Mouse (Mus musculus) MEL (cell line): ENCODE data around the gene Auts2. TPM values are rescaled to one million over a fixed set of nuclear protein-coding genes. Genes with fewer than 3 reads are reported as not detected.

Source experiments
- DNase-seq: peaks from one replicate; pipeline ENCODE4 v3.0.0; 2011; ENCODE audit warnings: low read depth, low spot score
- H3K27ac ChIP-seq: 2 replicates; pipeline ENCODE4 v1.5.1; 2012; ENCODE audit warnings: low read depth, mild to moderate bottlenecking, control low read depth, low read length, moderate library complexity; ENCODE audit not compliant: control insufficient read depth
- H3K27me3 ChIP-seq, 2 experiments: fragments of 150-350 bp in 1 of 2; sonication (generic) in 1 of 2; 2 replicates each; pipeline ENCODE4 v1.6.1; 2012; ENCODE audit warnings: low read length in 2 of 2, mild to moderate bottlenecking in 2 of 2, improper control_type of control experiment in 1 of 2, moderate library complexity in 1 of 2; ENCODE audit not compliant: insufficient read depth in 2 of 2, control insufficient read depth in 1 of 2
- H3K36me3 ChIP-seq, 2 experiments: 2 replicates each; pipeline ENCODE4 v1.6.1; 2012 to 2014; ENCODE audit warnings: low read length in 2 of 2, improper control_type of control experiment in 1 of 2, inconsistent platforms in 1 of 2, mild to moderate bottlenecking in 1 of 2; ENCODE audit not compliant: insufficient read depth in 2 of 2, control insufficient read depth in 1 of 2
- H3K4me1 ChIP-seq, 2 experiments: fragments of 150-350 bp in 1 of 2; sonication (generic) in 1 of 2; 2 replicates each; pipeline ENCODE4 v1.6.1; 2012; ENCODE audit warnings: low read length in 2 of 2, improper control_type of control experiment in 1 of 2, mild to moderate bottlenecking in 1 of 2; ENCODE audit not compliant: insufficient read depth in 2 of 2, control insufficient read depth in 1 of 2
- H3K4me3 ChIP-seq, 2 experiments: fragments of 150-350 bp in 1 of 2; sonication (generic) in 1 of 2; 2 replicates each; pipeline ENCODE4 v1.5.1; 2012; ENCODE audit warnings: low read depth in 2 of 2, low read length in 2 of 2, mild to moderate bottlenecking in 2 of 2, moderate library complexity in 2 of 2, control low read depth in 1 of 2, improper control_type of control experiment in 1 of 2; ENCODE audit not compliant: control insufficient read depth in 1 of 2, insufficient read depth in 1 of 2
- H3K79me2 ChIP-seq: 2 replicates; pipeline ENCODE4 v1.6.1; 2012; ENCODE audit warnings: mild to moderate bottlenecking, low read length, moderate library complexity; ENCODE audit not compliant: control insufficient read depth, poor library complexity, insufficient read depth
- H3K9ac ChIP-seq: 2 replicates; pipeline ENCODE4 v1.6.1; 2012; ENCODE audit warnings: low read depth, mild to moderate bottlenecking, control low read depth, low read length, moderate library complexity; ENCODE audit not compliant: control insufficient read depth, poor library complexity, severe bottlenecking
- H3K9me3 ChIP-seq: fragments of 150-350 bp; sonication (generic); replicated peaks from 2 replicates; pipeline ENCODE4 v1.6.1; 2012; ENCODE audit warnings: mild to moderate bottlenecking, low read length, improper control_type of control experiment, moderate library complexity; ENCODE audit not compliant: insufficient read depth
- BHLHE40 ChIP-seq: IDR thresholded peaks from 2 replicates; pipeline ENCODE4 v1.6.1; 2012; ENCODE audit warnings: low read depth, mild to moderate bottlenecking, inconsistent platforms, low read length, improper control_type of control experiment, borderline replicate concordance
- CHD1 ChIP-seq: IDR thresholded peaks from 2 replicates; pipeline ENCODE4 v1.6.1; 2012; ENCODE audit warnings: low read depth, mild to moderate bottlenecking, inconsistent platforms, low read length, improper control_type of control experiment
- CHD2 ChIP-seq: IDR thresholded peaks from 2 replicates; pipeline ENCODE4 v1.6.1; 2011; ENCODE audit warnings: low read length, improper control_type of control experiment
- CTCF ChIP-seq, 3 experiments: IDR thresholded peaks in 2 of 3; conservative IDR thresholded peaks in 1 of 3; 2 replicates each; pipeline ENCODE4 v1.5.1; 2011 to 2012; ENCODE audit warnings: low read length in 3 of 3, low read depth in 2 of 3, mild to moderate bottlenecking in 2 of 3, improper control_type of control experiment in 1 of 3, inconsistent platforms in 1 of 3, mixed read lengths in 1 of 3, moderate library complexity in 1 of 3; ENCODE audit not compliant: control insufficient read depth in 1 of 3, insufficient read depth in 1 of 3, poor library complexity in 1 of 3, severe bottlenecking in 1 of 3
- E2F4 ChIP-seq: IDR thresholded peaks from 2 replicates; pipeline ENCODE4 v1.6.1; 2011; ENCODE audit warnings: low read depth, low read length, improper control_type of control experiment, borderline replicate concordance
- ELF1 ChIP-seq: IDR thresholded peaks from 2 replicates; pipeline ENCODE4 v1.6.1; 2014; ENCODE audit warnings: low read depth, mild to moderate bottlenecking, inconsistent platforms, low read length, improper control_type of control experiment, moderate library complexity
- EP300 ChIP-seq, 2 experiments: IDR thresholded peaks; 2 replicates each; pipeline ENCODE4 v1.6.1; 2011; ENCODE audit warnings: improper control_type of control experiment in 2 of 2, low read length in 2 of 2, low read depth in 1 of 2, mild to moderate bottlenecking in 1 of 2
- GABPA ChIP-seq: IDR thresholded peaks from 2 replicates; pipeline ENCODE4 v1.6.1; 2012; ENCODE audit warnings: low read depth, mild to moderate bottlenecking, inconsistent platforms, low read length, improper control_type of control experiment, moderate library complexity
- HCFC1 ChIP-seq: IDR thresholded peaks from 2 replicates; pipeline ENCODE4 v1.6.1; 2012; ENCODE audit warnings: low read depth, mild to moderate bottlenecking, inconsistent platforms, low read length, improper control_type of control experiment, moderate library complexity
- KAT2A ChIP-seq: conservative IDR thresholded peaks from 2 replicates; pipeline ENCODE4 v1.6.1; 2012; ENCODE audit warnings: low read depth, low read length, improper control_type of control experiment, inconsistent platforms
- MAFK ChIP-seq: IDR thresholded peaks from 2 replicates; pipeline ENCODE4 v1.6.1; 2011; ENCODE audit warnings: low read depth, mild to moderate bottlenecking, low read length, improper control_type of control experiment, borderline replicate concordance
- MAX ChIP-seq: IDR thresholded peaks from 2 replicates; pipeline ENCODE4 v1.6.1; 2011; ENCODE audit warnings: low read length, improper control_type of control experiment
- MAZ ChIP-seq: IDR thresholded peaks from 2 replicates; pipeline ENCODE4 v1.6.1; 2012; ENCODE audit warnings: low read depth, mild to moderate bottlenecking, inconsistent platforms, low read length, improper control_type of control experiment
- MXI1 ChIP-seq: IDR thresholded peaks from 2 replicates; pipeline ENCODE4 v1.6.1; 2011; ENCODE audit warnings: mild to moderate bottlenecking, low read depth, low read length, improper control_type of control experiment
- POLR2AphosphoS2 ChIP-seq: IDR thresholded peaks from 2 replicates; pipeline ENCODE4 v1.6.1; 2011; ENCODE audit warnings: low read length, improper control_type of control experiment
- POLR2AphosphoS5 ChIP-seq: IDR thresholded peaks from 2 replicates; pipeline ENCODE4 v1.6.1; 2012; ENCODE audit warnings: low read depth, borderline replicate concordance, mild to moderate bottlenecking, inconsistent platforms, low read length, moderate library complexity, mixed read lengths
- SMC3 ChIP-seq: IDR thresholded peaks from 2 replicates; pipeline ENCODE4 v1.6.1; 2011; ENCODE audit warnings: low read depth, low read length, improper control_type of control experiment
- TCF12 ChIP-seq: IDR thresholded peaks from 2 replicates; pipeline ENCODE4 v1.6.1; 2014; ENCODE audit warnings: low read depth, mild to moderate bottlenecking, inconsistent platforms, low read length, improper control_type of control experiment, moderate library complexity
- USF1 ChIP-seq: IDR thresholded peaks from 2 replicates; pipeline ENCODE4 v1.6.1; 2014; ENCODE audit warnings: low read depth, mild to moderate bottlenecking, inconsistent platforms, low read length, improper control_type of control experiment, moderate library complexity
- polyA plus RNA-seq, 2 experiments: library from polyadenylated mRNA; stranded (reverse) in 1 of 2; unstranded in 1 of 2; fragments of >175 nt in 1 of 2; fragments of >200 nt in 1 of 2; gene quantifications; 2 replicates each; pipeline versions ENCODE4 v1.2.1 to v1.2.4; 2012; ENCODE audit warnings: low replicate concordance in 2 of 2, low read depth in 1 of 2; ENCODE audit not compliant: insufficient read length in 2 of 2, insufficient read depth in 1 of 2, missing spikeins in 1 of 2
- total RNA-seq: library from RNA; depleted of rRNA; stranded (reverse); fragments of 300-350 nt; gene quantifications from 2 replicates; pipeline ENCODE4 v1.2.3, GENCODE M21; 2012

The Auts2 gene
- total and polyA plus RNA-seq, 3 experiments: not detected

DNA sequence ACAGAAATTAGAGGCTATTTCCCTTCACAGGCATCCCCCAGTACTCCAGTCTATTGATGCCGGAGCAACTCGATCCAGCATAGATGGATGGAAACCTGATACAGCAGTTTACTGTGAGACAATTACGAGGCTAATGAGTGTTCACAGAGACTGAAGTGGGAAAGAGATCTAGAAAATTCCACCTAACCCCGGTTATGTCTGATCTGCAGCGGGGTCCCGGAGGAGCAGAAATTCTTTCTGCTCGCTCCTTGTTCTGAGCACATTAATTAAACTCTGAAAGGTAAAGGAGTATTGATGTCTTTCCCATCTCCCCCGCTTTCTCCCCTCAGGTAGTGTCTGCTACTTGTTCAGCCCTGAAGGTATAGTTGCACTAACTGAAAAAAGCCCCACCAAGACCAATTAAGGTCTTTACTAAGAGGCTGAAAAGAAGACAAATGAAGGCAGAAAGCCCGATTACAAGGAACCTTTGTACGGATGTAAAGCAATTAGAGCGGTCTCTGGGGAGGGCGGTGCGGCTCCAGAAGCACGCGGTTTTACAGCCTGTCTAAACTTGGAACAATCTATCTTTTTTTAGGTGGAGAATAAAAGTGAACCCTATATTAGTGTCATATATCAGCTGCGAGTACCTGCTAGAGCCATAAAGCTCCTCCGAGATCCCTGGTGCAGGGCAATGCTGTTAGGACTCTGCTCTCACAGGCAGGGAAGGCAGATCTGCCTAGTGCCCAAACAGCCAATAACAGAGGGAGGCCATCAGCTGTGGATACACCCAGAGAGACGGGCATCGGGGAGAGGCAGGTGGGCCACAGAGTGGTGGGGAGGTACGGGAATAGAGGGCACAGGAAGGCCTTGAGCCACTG is 691.3 kb downstream of the Auts2 start:
- TF ChIP-seq CHD1 (no peak), CHD2 (no peak), CTCF (IDR thresholded peaks at IDR 0.05 in 2 of 3, conservative IDR thresholded peaks at IDR 0.05 in 1 of 3; ENCODE audit: control insufficient read depth in 1 of 3, insufficient read depth in 1 of 3, low read depth in 2 of 3, low read length in 3 of 3, poor library complexity in 1 of 3, severe bottlenecking in 1 of 3) (no peak), MAZ (no peak), USF1 (no peak)
- H3K9me3 ChIP-seq: no peaks in the 10 kb centered on the region
- no peak for DNase-seq
- no peaks in the 10 kb centered on the region for H3K4me1 ChIP-seq
- no peak overlapping the region for H3K4me3 ChIP-seq
- no peak overlapping the region for H3K9ac ChIP-seq
- no peaks in the 10 kb centered on the region for H3K27me3 ChIP-seq
- no peak overlapping the region for H3K27ac ChIP-seq
- H3K36me3 ChIP-seq: no peaks in the 10 kb centered on the region
- H3K79me2 ChIP-seq: no peaks in the 10 kb centered on the region

DNA sequence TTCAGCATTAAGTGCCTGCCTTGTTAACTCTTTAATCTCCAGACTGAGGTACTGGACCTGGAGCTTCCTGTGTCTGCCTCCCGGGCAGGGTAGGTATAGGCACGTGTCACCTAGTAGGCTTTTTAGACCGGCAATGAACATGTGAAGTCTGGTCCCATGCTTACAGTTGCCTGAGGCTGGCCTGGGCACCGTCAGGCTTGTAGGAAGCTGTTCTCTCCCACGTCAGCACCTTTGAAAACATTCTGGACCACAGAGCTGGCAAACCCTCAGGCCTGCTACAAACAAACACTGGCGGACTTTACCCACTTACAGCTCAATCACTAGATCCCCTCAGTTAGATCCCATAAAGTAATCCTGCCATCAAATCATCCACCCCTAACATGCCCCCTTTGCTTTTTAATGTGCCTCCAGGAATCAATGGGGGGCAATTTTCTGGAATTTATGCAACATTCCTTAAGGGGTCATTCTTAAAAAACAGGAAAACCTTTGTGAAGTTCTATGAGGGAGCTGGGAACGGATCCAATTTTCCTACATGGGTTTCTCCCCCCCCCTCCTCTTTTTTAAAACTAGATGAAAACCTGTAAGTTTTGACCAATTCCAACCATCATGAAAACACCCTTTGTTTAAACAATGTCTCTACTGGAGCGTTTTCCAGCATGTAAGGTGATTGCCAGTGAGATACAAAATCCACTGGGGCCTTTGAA is 692.4 kb downstream of the Auts2 start:
- Histone ChIP-seq H3K4me3 (no peak overlapping the region), H3K27ac (no peak overlapping the region), H3K36me3 (no peaks in the 10 kb centered on the region), H3K4me1 (no peaks in the 10 kb centered on the region), H3K79me2 (no peaks in the 10 kb centered on the region), H3K9me3 (no peaks in the 10 kb centered on the region), H3K9ac (no peak overlapping the region), H3K27me3 (no peaks in the 10 kb centered on the region)
- TF ChIP-seq HCFC1: no peak
- TF ChIP-seq SMC3: no peak
- TF ChIP-seq MAX: no peak
- no peak for TF ChIP-seq TCF12
- no peak for TF ChIP-seq POLR2AphosphoS5
- TF ChIP-seq EP300 (IDR thresholded peaks at IDR 0.05; ENCODE audit: low read depth in 1 of 2, low read length in 2 of 2): no peak
- no peak for TF ChIP-seq MXI1
- no peak for DNase-seq

DNA sequence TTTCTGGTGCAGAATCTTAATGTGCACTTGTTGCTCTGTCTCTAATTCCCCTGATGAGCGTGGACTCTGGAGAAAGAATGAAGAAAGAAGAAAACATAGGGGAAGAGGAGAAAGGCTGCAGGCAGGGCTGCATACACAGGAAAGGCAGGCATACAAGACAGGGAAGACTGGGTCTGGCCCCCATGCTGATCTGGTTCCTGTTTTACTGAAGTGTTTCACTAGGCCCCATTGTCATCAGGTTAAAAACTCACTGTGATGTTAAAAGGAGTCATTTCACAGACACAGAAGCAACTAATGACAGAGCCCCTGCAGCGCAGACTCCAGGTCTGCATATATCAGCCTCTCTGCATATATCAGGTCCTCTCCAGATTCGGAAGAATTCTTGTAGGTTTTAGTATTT is 693.5 kb downstream of the Auts2 start:
- H3K4me3 ChIP-seq: no peak overlapping the region
- no peak for DNase-seq
- H3K36me3 ChIP-seq: no peaks in the 10 kb centered on the region
- no peaks in the 10 kb centered on the region for H3K4me1 ChIP-seq
- no peak for TF ChIP-seq KAT2A
- no peak for TF ChIP-seq GABPA
- no peak for TF ChIP-seq BHLHE40
- TF ChIP-seq MAZ: no peak
- TF ChIP-seq ELF1: no peak
- TF ChIP-seq TCF12: no peak
- no peak for TF ChIP-seq MAFK
- TF ChIP-seq E2F4: no peak
- TF ChIP-seq POLR2AphosphoS2: no peak
- H3K27ac ChIP-seq: no peak overlapping the region
- no peaks in the 10 kb centered on the region for H3K9me3 ChIP-seq
- H3K27me3 ChIP-seq: no peaks in the 10 kb centered on the region
- H3K79me2 ChIP-seq: no peaks in the 10 kb centered on the region
- H3K9ac ChIP-seq: no peak overlapping the region
